Mouse (Mus musculus) fibroblast of lung, adult 2 months (primary cell): ENCODE measurements around the gene Gm21985.
A peak's percentile ranks its signal among the peaks of the same experiment; 100 is the strongest.
"Not testable (repeated sequence)": the region's sequence is repeated elsewhere in the genome, so short reads cannot be mapped to it uniquely, and the experiment has no call there.

Experiments
- DNase-seq: peaks from one replicate; pipeline ENCODE4 v3.0.0-alpha.2; 2011; ENCODE audit warnings: low read depth

Gene Gm21985

DNA sequence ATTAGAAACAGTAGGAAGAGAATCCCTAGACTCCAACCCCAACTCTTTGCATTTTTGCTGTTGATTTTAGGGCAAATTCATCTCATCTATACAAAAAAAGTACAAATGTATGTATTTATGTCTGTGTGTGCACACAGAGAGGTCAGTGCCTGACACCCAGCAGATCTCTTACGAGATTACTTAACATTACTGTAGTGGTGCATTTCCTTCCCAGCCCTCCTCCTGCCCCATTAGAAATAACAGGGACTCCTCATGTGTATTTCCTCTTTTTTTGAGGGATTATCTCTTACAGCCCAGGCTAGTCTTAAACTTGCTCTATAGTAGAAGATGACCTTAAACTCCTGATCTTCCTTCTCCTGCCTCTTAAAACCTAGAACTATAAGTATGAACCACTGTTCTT, 126.6 kb downstream of the Gm21985 start:
- DNase-seq: no peak

DNA sequence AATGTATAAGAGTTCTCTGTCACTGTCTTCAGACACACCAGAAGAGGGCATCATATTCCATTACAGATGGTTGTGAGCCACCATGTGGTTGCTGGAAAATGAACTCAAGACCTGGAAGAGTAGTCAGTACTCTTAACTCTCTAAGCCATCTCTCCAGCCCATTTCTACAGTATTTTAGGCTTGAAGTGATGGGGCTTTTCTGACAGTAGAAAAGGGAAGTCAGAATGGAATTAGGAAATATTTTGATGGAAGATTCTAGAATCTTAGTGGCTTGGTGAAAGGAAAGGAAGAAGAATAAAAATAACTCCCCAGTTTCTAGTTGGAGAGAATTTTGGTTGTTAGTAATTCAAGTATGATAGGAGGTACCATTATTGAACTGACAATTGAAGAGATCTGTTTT, 127.8 kb downstream of the Gm21985 start:
- DNase-seq: no peak

DNA sequence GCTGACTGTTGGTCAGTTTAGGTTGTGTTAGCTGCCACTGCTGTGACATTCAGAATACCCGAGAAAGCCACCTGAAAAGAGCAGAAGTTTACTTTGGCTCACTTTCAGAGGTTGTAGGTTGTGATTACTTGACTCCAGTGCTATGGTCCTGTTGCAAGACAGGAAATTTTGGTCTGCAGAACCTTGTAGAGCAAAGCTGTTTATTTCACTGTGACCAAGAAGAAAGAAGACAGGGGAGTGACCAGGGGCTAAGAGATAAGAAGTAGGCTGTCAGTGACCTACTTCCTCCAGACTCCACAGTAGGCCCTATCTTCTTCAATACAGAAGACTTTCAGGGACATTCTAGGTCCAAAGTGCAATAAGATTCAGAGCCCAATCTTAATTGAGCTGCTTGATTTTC, 130.5 kb downstream of the Gm21985 start:
- DNase-seq: no peak

- DNase-seq: no peak
Observed at GRCm38 (mm10) chr2:112407030-112407429, 140.9 kb downstream of the Gm21985 start.

DNA sequence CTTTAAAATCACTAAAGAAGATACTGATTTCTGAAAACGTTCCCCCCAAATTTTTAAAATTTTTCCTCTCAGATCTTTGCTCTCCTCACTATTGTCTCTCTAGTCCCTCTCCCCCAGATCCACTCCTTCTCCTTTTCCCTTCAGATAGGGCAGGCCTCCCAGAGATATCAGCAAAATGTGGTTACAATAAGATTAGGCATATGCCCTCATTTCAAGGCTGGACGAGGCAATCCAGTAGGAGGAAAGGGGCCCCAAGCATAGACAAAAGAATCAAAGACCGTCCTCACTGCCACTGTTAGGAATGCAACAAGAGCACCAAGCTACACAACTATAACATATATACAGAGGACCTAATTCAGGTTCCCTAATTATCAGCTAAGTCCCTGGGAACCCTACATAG, 159.2 kb downstream of the Gm21985 start:
- DNase-seq: no peak

- not testable (repeated sequence) for DNase-seq
Observed at GRCm38 (mm10) chr2:112428534-112428933, 162.4 kb downstream of the Gm21985 start.

DNA sequence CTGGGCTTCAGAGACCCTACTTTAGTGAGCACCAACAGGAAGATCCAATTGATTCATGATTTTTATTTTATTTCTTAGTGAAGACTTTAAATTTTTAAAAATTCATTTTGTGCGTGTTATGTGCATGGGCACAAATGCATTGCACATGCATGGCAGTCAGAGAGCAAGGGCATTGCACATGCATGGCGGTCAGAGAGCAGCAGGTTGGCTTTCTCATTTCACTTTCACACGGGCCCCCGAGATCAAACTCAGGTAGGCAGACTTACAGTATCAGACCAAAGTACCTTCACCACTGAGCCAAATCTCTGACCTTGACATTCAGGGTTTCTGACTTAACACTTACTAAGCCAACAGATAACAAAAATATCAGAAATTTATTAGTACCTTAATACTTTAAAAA, 163.6 kb downstream of the Gm21985 start:
- no peak for DNase-seq

DNA sequence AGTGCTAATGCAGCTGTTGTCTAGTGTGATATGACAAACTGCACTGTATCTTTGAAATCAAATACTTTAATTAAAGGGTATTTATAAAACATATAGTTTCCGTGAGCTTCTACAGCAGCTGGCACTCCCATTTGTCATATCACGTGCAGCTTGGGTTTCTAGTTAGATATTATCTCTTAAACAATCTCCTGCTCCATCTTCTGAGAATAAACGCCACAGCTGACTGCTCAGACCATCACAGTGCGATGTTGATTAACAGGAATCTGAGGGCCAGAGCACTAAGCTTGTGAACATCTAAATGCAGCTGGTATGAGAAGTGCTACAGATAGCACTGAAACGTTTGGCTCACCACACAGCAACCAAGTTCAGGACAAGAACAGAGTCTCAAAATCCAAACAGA, 164.3 kb downstream of the Gm21985 start:
- no peak for DNase-seq

DNA sequence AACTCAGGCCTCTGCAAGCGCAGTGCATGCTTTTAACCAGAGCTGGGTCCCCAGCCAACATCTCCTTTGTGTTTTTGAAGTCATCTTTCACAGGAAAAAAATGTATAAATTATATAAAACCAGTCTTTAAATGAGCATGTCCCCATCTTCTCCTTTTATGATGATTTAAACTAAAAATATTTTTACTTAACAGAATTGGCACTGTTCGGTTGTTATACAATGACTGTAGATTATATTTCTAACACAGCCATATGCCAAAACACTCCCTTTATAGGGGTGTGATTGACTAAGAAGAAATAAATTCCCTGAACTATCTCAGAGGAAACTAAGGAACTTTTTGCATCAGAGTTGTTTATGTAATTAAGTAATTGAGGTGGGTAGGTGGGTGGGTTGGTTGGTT, 166.4 kb downstream of the Gm21985 start:
- no peak for DNase-seq

DNA sequence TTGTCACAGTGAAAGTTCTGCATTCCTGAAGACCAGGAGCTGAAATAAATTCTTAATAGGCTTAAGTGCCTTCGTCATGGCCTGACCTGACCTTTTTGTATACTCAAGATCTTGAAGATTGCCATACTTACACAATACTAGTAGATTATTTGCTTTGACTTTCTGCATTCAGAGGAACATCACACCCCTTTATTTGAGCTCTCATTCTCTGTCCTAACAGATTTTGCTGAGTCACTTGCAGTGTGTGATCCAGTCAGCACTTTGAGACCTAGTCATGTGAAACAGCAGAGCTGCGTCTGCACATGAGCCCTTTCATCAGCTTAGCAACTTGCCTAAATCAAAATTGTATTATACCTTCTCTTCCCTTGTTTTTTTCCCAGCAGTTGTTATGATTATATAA, 167.2 kb downstream of the Gm21985 start:
- DNase-seq: peak; percentile 38

GRCm38 (mm10) chr2:112436292-112436691, 170.2 kb downstream of the Gm21985 start:
- no peak for DNase-seq

DNA sequence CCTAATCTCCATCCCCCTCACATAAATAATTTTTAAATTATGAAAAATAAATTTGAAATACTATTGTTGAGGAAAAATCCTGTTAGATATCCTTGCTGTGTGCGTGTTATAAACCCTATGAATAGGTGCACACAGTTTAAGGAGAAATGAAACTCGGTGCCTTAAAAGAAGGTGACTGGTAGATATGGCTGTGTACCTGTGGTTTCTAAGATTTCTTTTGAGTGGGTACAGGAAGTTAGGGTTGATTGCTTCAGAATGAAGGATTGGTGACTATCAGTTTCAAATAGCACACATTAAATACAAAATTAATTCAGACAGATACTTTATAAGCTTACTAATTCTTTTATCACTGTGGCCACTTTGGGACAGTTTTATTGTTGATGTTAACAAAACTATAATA, 171.5 kb downstream of the Gm21985 start:
- no peak for DNase-seq

DNA sequence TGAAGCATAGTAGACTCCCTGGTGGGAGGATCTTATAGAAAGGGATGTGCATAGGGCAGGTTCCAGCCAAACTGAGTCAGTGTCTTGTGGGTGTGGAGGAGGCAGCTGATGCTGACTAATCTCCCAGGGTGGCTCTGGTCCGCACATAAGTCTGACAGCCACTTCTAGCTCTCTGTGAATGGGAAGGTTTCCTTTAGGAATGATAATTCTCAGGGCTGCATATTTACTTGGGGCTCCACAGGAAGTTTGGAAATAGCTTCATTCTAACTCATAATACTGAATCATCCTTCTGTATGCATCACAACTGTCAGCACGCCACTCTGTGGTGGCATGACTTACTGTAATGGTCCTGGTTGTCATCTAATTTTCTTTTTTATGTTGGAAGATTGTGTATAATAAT, 177.4 kb downstream of the Gm21985 start:
- peak; percentile 82 for DNase-seq

DNA sequence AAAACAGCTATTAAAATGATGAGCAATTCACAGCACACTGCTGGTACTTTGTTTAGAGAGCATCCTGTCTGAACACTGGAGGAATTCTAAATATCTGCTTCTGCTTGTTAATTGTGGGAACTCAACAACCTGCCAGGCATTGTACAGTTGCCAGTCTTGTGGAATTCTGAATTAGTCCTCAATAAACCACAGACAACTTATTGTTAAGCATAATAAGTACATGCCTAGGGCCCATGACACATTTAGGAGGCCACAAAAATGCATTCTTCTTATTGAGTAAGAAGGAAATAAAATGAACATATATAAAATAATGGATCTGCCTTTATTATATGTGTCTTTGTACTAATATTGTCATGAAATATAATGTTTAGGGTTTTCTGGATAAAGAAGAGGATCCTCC, 179.4 kb downstream of the Gm21985 start:
- DNase-seq: peak; percentile 53

DNA sequence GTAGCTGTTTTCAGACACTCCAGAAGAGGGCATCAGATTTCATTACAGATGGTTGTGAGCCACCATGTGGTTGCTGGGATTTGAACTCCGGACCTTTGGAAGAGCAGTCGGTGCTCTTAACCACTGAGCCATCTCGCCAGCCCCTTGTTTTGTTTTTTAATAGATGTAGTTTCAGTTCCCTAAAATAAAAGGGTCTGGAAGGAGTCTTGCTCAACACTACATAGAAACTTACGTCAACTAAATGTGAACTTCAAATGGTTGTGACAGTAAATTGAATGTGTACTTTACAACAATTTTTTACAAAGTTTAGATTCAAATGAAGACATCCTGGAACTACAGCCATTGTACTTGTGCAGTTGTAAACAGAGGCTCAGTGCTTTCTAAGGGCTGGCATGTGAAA, 181.9 kb downstream of the Gm21985 start:
- DNase-seq: not testable (repeated sequence)

- no peak for DNase-seq
Observed at GRCm38 (mm10) chr2:112448510-112449059, 182.5 kb downstream of the Gm21985 start.

- DNase-seq: no peak
Observed at GRCm38 (mm10) chr2:112449597-112450296, 183.6 kb downstream of the Gm21985 start.

DNA sequence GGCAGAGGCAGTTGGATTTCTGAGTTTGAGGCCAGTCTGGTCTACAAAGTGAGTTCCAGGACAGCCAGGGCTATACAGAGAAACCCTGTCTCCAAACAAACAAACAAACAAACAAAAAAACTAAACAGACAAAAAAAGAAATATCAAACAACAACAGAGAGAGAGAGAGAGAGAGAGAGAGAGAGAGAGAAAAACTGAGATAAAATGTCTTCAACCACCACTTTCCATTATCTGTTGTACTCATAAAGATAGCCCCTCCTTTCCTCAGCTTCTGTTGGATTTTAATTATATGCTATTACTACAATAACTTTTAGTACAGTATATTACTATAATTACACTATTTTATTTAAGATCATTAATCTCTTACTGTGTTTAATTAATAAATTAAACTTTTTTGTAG, 186.4 kb downstream of the Gm21985 start:
- DNase-seq: not testable (repeated sequence)

DNA sequence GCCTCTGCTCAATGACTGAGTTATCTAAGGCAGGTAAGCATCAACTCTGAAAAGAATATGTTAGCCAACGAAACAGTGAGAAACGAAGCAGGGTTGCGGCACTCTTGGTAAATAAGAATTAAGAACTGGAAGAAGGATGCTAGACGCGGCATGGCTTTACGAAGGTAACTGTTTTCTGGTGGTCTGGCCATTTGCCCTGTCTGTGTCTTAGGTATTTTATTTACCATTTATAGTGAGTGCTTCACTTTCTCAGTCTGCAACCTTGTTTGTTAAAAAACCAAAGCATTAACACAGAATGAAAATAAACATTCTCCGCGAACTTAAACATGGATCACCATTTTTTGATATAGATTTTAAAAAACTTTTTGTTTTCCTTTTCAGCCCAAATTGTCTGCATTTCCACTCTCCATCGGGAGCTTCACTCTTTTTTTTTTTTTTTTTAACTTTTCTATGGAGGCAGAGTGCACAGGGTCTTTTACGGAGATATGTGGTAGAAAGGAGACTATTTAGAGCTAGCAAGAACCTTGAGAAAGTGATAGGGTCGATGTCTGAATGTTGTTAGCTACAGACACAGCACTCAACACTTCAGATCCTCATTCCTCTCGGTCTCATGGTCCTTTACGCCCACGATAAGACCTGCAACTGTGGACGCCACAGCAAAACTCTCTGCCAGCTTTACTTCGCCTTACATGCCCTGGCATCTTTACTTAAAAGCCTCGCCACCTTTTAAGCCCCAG, 188.2 kb downstream of the Gm21985 start:
- no peak for DNase-seq

DNA sequence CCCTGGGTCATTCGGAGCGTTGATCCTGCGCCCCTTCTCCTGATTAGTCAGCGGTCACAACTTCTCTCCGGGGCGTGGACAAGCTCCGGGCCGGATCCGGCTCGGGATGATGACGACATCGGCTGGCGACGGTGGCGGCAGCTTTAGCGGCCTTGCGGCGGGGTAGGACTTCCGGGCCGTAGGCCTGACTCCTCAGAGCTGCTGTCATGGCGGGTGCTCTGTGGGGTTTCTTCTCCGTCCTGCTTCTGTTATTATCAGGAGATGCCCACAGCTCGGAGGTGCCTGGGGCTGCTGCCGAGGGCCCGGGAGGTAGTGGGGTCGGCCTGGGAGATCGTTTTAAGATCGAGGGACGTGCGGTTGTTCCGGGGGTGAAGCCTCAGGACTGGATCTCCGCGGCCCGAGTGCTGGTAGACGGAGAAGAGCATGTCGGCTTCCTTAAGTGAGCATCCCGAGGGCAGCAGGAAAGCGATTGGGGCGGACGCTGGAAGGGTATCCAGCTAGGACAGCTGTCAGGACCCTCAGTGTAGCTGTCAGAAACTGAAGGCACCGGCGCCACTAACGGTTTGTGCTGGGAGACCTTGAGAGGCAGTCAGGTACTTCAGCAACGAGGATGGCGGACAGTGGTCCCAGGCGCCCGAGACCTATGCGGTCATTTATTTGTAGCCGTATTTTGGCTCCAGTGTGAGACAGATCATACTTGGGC, 188.9 kb downstream of the Gm21985 start, which contains the start of gene Emc7:
TSS of gene Emc7 (plus strand) at position 136 of the 703 bp plus-strand sequence.
- peak; percentile 89 for DNase-seq
